Mouse (Mus musculus) natural killer cell, adult 2 months (primary cell): ENCODE measurements around the gene Capn1.

Experiments used
- DNase-seq, 2 experiments: peaks; one replicate each; pipeline ENCODE4 v3.0.0; 2022; ENCODE audit warnings: low spot score in 2 of 2

The Capn1 gene

GRCm38 (mm10) chr19:5990033-5990432 is 25.7 kb downstream of the Capn1 start:
- DNase-seq, result no peak

GRCm38 (mm10) chr19:5989585-5989984 is 26.1 kb downstream of the Capn1 start:
- no peak for DNase-seq

- DNase-seq, result peak in 1 of 2 experiments; percentile 31
Measured at GRCm38 (mm10) chr19:5988815-5989452, 26.8 kb downstream of the Capn1 start.

- DNase-seq, result peak in 1 of 2 experiments; percentile 19
Measured at GRCm38 (mm10) chr19:5988027-5988814, 27.5 kb downstream of the Capn1 start.

- no peak for DNase-seq
Measured at GRCm38 (mm10) chr19:5986043-5986442, 29.7 kb downstream of the Capn1 start, which contains the start of gene Slc22a20. Gene Slc22a20, minus strand, starts transcription at chr19:5986143.

GRCm38 (mm10) chr19:5980477-5980876 is 35.2 kb downstream of the Capn1 start:
- no peak for DNase-seq

GRCm38 (mm10) chr19:5977717-5978116 is 38.0 kb downstream of the Capn1 start:
- DNase-seq, result no peak

- no peak for DNase-seq
Measured at GRCm38 (mm10) chr19:5975676-5976075, 40.0 kb downstream of the Capn1 start.

GRCm38 (mm10) chr19:5975112-5975511 is 40.6 kb downstream of the Capn1 start:
- DNase-seq, result no peak

- DNase-seq, result no peak
Measured at GRCm38 (mm10) chr19:5967664-5968063, 48.0 kb downstream of the Capn1 start.

- no peak for DNase-seq
Measured at GRCm38 (mm10) chr19:5966786-5967185, 48.9 kb downstream of the Capn1 start.

GRCm38 (mm10) chr19:5965910-5966309 is 49.8 kb downstream of the Capn1 start:
- no peak for DNase-seq

GRCm38 (mm10) chr19:5965280-5965679 is 50.4 kb downstream of the Capn1 start:
- peak; percentile 71 to 81 for DNase-seq

- DNase-seq, result no peak
Measured at GRCm38 (mm10) chr19:5964804-5965203, 50.9 kb downstream of the Capn1 start.

- peak; percentile 87 to 90 for DNase-seq
Measured at GRCm38 (mm10) chr19:5963883-5964562, 51.7 kb downstream of the Capn1 start, which contains the start of gene Pola2. Gene Pola2, minus strand, starts transcription at chr19:5964202.

GRCm38 (mm10) chr19:5962651-5963050 is 53.0 kb downstream of the Capn1 start:
- DNase-seq, result no peak

- no peak for DNase-seq
Measured at GRCm38 (mm10) chr19:5957371-5957770, 58.3 kb downstream of the Capn1 start.

GRCm38 (mm10) chr19:5956685-5957084 is 59.0 kb downstream of the Capn1 start:
- DNase-seq, result peak; percentile 53 to 74

GRCm38 (mm10) chr19:5955704-5956670 is 59.7 kb downstream of the Capn1 start:
- DNase-seq, result no peak

GRCm38 (mm10) chr19:5954936-5955335 is 60.8 kb downstream of the Capn1 start:
- no peak for DNase-seq

- DNase-seq, result no peak
Measured at GRCm38 (mm10) chr19:5954031-5954710, 61.5 kb downstream of the Capn1 start.
